Comparison of ENCODE assay signal across 8 mouse cellular contexts in genomic region chr13:47043030-47043680, GRCm38 (mm10). TPM values are rescaled to one million over a fixed set of nuclear protein-coding genes. Genes with fewer than 3 reads are reported as not detected.
DNase-seq lines count a peak whose midpoint lies in the region; ATAC-seq and TF ChIP-seq lines count a peak whose summit lies in the region.

Gene Kdm1b (plus strand): TSS chr13:47043499.

- H3K4me1 ChIP-seq in hindbrain, embryonic 13.5 days (replicated peaks): peaks cover 20% of the 10 kb centered on the region

- in situ Hi-C loops in Patski (cut with MboI; ENCODE audit: low pct_unique_long_range_greater_than_20kb): no loop called here

- peaks cover 4% of the 10 kb centered on the region for H3K36me3 ChIP-seq in hindbrain, embryonic 13.5 days

- TF ChIP-seq CTCF in Patski (IDR thresholded peaks at IDR 0.05): no peak

- POLR2A ChIA-PET in Patski (lab: Charles Lee): interaction anchor here (0.9 to 1.4 kb wide), 2 partner anchors 102 to 113 kb away, joined by 3 to 4 read pairs; partner anchors contain the start of gene Kif13a

- H3K27me3 ChIP-seq in Patski: no peaks in the 10 kb centered on the region
- no peaks in the 10 kb centered on the region for H3K27me3 ChIP-seq in hindbrain, embryonic 13.5 days

- CTCF ChIA-PET in Patski (lab: Charles Lee): interaction anchor here (1.1 to 1.4 kb wide), 3 partner anchors 22 to 205 kb away, joined by 3 to 6 read pairs (median 3); no protein-coding TSS in a partner anchor

- 0% methylated on average over 47 of the region's 48 CpGs for WGBS in hindbrain, embryonic 13.5 days

- H3K9me3 ChIP-seq in hindbrain, embryonic 13.5 days: no peaks in the 10 kb centered on the region

- DNase-seq in Patski (ENCODE audit: low read depth, low spot score): peak; percentile 89
- peak; percentile 99 for DNase-seq in cerebellum, postnatal 14 days
- DNase-seq in frontal cortex, postnatal 14 days (ENCODE audit: low spot score in 2 of 2): peak; percentile 95 to 97
- peak; percentile 94 to 96 for DNase-seq in layer of hippocampus, postnatal 25 days (ENCODE audit: extremely low spot score in 1 of 2, low spot score in 1 of 2)
- DNase-seq in lung, postnatal 25 days (ENCODE audit: low spot score): peak; percentile 97
- DNase-seq in retina, embryonic 14.5 days (ENCODE audit: low spot score): peak; percentile 99
- peak; percentile 100 for DNase-seq in thymus, postnatal 4 days

- ATAC-seq in Patski: peak; percentile 91
- ATAC-seq in hindbrain, embryonic 13.5 days (ENCODE audit: low FRiP score): peak; percentile 97

- peak within 1 kb of the TSS; percentile 79 for H3K4me3 ChIP-seq in hindbrain, embryonic 13.5 days

- peak within 1 kb of the TSS; percentile 86 for H3K27ac ChIP-seq in hindbrain, embryonic 13.5 days

- peak within 1 kb of the TSS; percentile 99 for H3K4me2 ChIP-seq in hindbrain, embryonic 13.5 days

- H3K9ac ChIP-seq in hindbrain, embryonic 13.5 days: peak within 1 kb of the TSS; percentile 90

RNA-seq across cellular contexts. Expression of gene Kdm1b, which starts in this region (rescaled TPM):
- polyA plus RNA-seq in Patski (2021): 12.6 TPM
- polyA plus RNA-seq in hindbrain, embryonic 13.5 days (2015; fragmentation: Nextera tagmentation; extraction: Ambion mirVana): 19.3 and 20.3 TPM in 2 replicates
- 1 to 10 TPM; 7.8 to 8.2 TPM for total RNA-seq in layer of hippocampus, postnatal 25 days (2021)

Comparison
In these comparisons a context has a peak if more than half of its experiments do, and no peak if none do; other contexts are left out.
1. Peak in every context shown above with its lines: DNase-seq, ATAC-seq, H3K4me3 ChIP-seq and H3K27ac ChIP-seq.